Mouse (Mus musculus) spleen, adult 2 months (tissue): Measurements from ENCODE around the gene Nbea.

Source experiments
- CTCF ChIP-seq: fragments of 200-500 bp; IDR thresholded peaks from 2 replicates; pipeline ENCODE4 v1.5.1; 2011; ENCODE audit warnings: mild to moderate bottlenecking, inconsistent platforms; ENCODE audit not compliant: insufficient read depth, insufficient read length, insufficient replicate concordance; ENCODE audit errors: extremely low read depth
- POLR2A ChIP-seq: fragments of 200-500 bp; IDR thresholded peaks from 2 replicates; pipeline ENCODE4 v1.6.1; 2011; ENCODE audit warnings: low read depth, low read length, inconsistent platforms

- TF ChIP-seq CTCF, result no peak
- no peak for TF ChIP-seq POLR2A
Measured at GRCm38 (mm10) chr3:55751363-55751762, 432.1 kb downstream of the Nbea start.
